ENCODE assay signal across 24 mouse cellular contexts in genomic region chr2:13470108-13470507, GRCm38 (mm10).
"Had no signal": no experiment of that assay in that cellular context is flagged by ENCODE, and none has a peak within 500 bp of the region (broad histone marks: within the 10 kb centered on the region; RNA-seq: fewer than 3 reads in every experiment).

No protein-coding gene starts in this region.

- ATAC-seq: hindbrain, embryonic 16.5 days; inflammation-experienced regulatory T-cells, adult 6 months had no signal

- H3K9me3 ChIP-seq: heart, embryonic 10.5 days; heart, embryonic 12.5 days; hindbrain, embryonic 10.5 days; hindbrain, embryonic 12.5 days; limb, embryonic 10.5 days; limb, embryonic 12.5 days; liver, embryonic 13.5 days had no signal

- H3K9ac ChIP-seq: heart, embryonic 12.5 days; hindbrain, embryonic 12.5 days; hindbrain, embryonic 14.5 days; limb, embryonic 12.5 days; liver, embryonic 13.5 days had no signal

- DNase-seq: gastrocnemius, postnatal 14 days; gastrocnemius, postnatal 36 days; heart, adult 18-20 months; heart, postnatal 10 days; heart, postnatal 4 days; kidney, adult 18-20 months; kidney, adult 8-10 months; kidney, postnatal 10 days; kidney, postnatal 25 days; kidney, postnatal 4 days; liver; liver, embryonic 13.5 days had no signal

- H3K36me3 ChIP-seq: heart, embryonic 10.5 days; heart, embryonic 12.5 days; hindbrain, embryonic 10.5 days; hindbrain, embryonic 12.5 days; limb, embryonic 10.5 days; limb, embryonic 12.5 days; liver, embryonic 13.5 days had no signal

- H3K27me3 ChIP-seq: heart, embryonic 12.5 days; hindbrain, embryonic 12.5 days; limb, embryonic 12.5 days; liver, embryonic 13.5 days had no signal

- H3K27ac ChIP-seq: heart, embryonic 10.5 days; hindbrain, embryonic 10.5 days; hindbrain, embryonic 12.5 days; hindbrain, embryonic 14.5 days; layer of hippocampus, adult 2 months; left cerebral cortex, adult 2 months; limb, embryonic 10.5 days; limb, embryonic 12.5 days; liver, embryonic 13.5 days had no signal

- H3K4me1 ChIP-seq: heart, embryonic 10.5 days; heart, embryonic 12.5 days; hindbrain, embryonic 12.5 days; limb, embryonic 10.5 days; limb, embryonic 12.5 days; liver, embryonic 13.5 days had no signal

- H3K4me3 ChIP-seq: heart, embryonic 10.5 days; heart, embryonic 12.5 days; hindbrain, embryonic 10.5 days; hindbrain, embryonic 12.5 days; layer of hippocampus, adult 2 months; left cerebral cortex, adult 2 months; limb, embryonic 10.5 days; limb, embryonic 12.5 days; liver, embryonic 13.5 days had no signal

- H3K4me2 ChIP-seq: heart, embryonic 12.5 days; hindbrain, embryonic 12.5 days; hindbrain, embryonic 14.5 days; limb, embryonic 12.5 days; liver, embryonic 11.5 days; liver, embryonic 13.5 days had no signal
